Mouse (Mus musculus) G1E (cell line): Measurements from ENCODE around the gene Clec11a.

Source experiments
- CTCF ChIP-seq: IDR thresholded peaks from 2 replicates; pipeline ENCODE4 v1.5.1; 2012; ENCODE audit warnings: low read depth, low read length, inconsistent platforms, mixed read lengths
- GATA1 ChIP-seq: IDR thresholded peaks from 2 replicates; pipeline ENCODE4 v1.6.1; 2012; ENCODE audit warnings: borderline replicate concordance, low read length, inconsistent platforms, mixed read lengths
- GATA2 ChIP-seq: IDR thresholded peaks from 2 replicates; pipeline ENCODE4 v1.6.1; 2012; ENCODE audit warnings: low read depth, low read length, inconsistent platforms, borderline replicate concordance
- POLR2AphosphoS5 ChIP-seq: IDR thresholded peaks from 2 replicates; pipeline ENCODE4 v1.6.1; 2012; ENCODE audit warnings: low read depth, low read length, inconsistent platforms; ENCODE audit not compliant: insufficient replicate concordance
- TAL1 ChIP-seq: conservative IDR thresholded peaks from 2 replicates; pipeline ENCODE4 v1.6.1; 2012; ENCODE audit warnings: low read depth, low read length, inconsistent platforms, mixed read lengths

- TF ChIP-seq CTCF (no peak), GATA2 (no peak), GATA1 (no peak), TAL1 (no peak), POLR2AphosphoS5 (no peak)
Measured at GRCm38 (mm10) chr7:44280959-44281358, 25.7 kb downstream of the Clec11a start.
